Mouse (Mus musculus): ENCODE results near the gene Cdkl2. TPM values are rescaled to one million over a fixed set of nuclear protein-coding genes. Genes with fewer than 3 reads are reported as not detected.
A peak's percentile ranks its signal among the peaks of the same experiment; 100 is the strongest.

The Cdkl2 gene
- polyA plus RNA-seq, 1 experiment from 2014 or later, result 2.2 TPM

DNA sequence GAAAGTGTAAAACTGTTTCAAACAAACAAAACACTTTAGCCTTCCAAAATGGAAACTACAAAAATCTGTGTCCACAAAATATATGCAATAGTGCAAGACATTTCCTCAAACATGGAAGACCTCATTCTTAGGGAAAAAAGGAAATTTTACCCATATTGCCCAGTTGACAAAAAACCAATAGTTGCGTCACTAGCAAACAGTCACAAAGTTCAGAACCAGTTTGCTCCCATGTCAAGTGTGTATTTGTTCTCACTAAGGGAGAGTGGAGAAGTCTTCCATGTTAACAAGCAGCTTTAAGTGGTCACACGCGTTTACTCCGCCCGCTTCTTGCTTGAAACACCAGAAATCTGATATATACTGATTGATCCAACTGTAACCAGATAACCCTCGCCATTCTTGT lies 9.2 kb upstream of the Cdkl2 start:
- 90% methylated on average over 6 of the region's 6 CpGs for WGBS
- no peaks in the 10 kb centered on the region for H3K27me3 ChIP-seq (ENCODE audit: insufficient read depth, low read length)
- H3K9me3 ChIP-seq (replicated peaks; ENCODE audit: low read length), result no peaks in the 10 kb centered on the region
- peaks cover 35% of the 10 kb centered on the region for H3K36me3 ChIP-seq (ENCODE audit: insufficient read depth, low read length)
- no peak overlapping the region for H3K4me2 ChIP-seq (ENCODE audit: low read length)
- no peak for ATAC-seq (replicated peaks; ENCODE audit: low FRiP score, low read depth)
- H3K4me3 ChIP-seq (replicated peaks; ENCODE audit: low read depth, low read length), result no peak overlapping the region
- no peak for DNase-seq (ENCODE audit: low spot score)
- no peaks in the 10 kb centered on the region for H3K4me1 ChIP-seq (replicated peaks; ENCODE audit: insufficient read depth, low read length)
- no peak overlapping the region for H3K9ac ChIP-seq (ENCODE audit: low read depth, low read length)
- no peak for TF ChIP-seq CTCF (IDR thresholded peaks at IDR 0.05; ENCODE audit: low read depth)
- H3K27ac ChIP-seq, result no peak overlapping the region

DNA sequence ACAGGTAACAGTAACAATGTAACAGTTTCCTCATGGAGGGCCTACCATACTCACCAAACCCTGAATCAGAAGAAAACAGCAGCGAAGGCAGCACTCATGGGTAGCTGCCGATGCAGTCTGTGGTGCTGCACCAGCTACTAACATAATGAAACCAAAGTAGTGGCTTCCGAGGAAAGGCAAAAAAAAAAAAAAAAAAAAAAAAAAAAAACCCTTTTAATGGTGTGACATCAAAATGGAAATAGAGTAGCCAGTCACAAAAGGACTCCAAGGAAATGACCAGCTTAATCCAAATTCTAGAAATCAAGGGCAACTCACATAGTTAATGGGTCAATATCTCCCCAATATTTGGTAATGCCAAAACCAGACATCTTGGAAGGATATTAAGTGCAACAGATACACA lies 6.7 kb upstream of the Cdkl2 start:
- Histone ChIP-seq H3K4me1 (replicated peaks; ENCODE audit: insufficient read depth, low read length) (no peaks in the 10 kb centered on the region), H3K9ac (ENCODE audit: low read depth, low read length) (no peak overlapping the region), H3K36me3 (ENCODE audit: insufficient read depth, low read length) (peaks cover 20% of the 10 kb centered on the region; the same call in 1 of the 2 replicates), H3K27ac (no peak overlapping the region), H3K4me2 (ENCODE audit: low read length) (no peak overlapping the region), H3K9me3 (replicated peaks; ENCODE audit: low read length) (no peaks in the 10 kb centered on the region), H3K27me3 (ENCODE audit: insufficient read depth, low read length) (no peaks in the 10 kb centered on the region), H3K4me3 (replicated peaks; ENCODE audit: low read depth, low read length) (no peak overlapping the region)
- WGBS, result 90% methylated on average over 3 of the region's 3 CpGs
- TF ChIP-seq CTCF (IDR thresholded peaks at IDR 0.05; ENCODE audit: low read depth), result no peak
- ATAC-seq (replicated peaks; ENCODE audit: low FRiP score, low read depth) (no peak), DNase-seq (ENCODE audit: low spot score) (no peak)

DNA sequence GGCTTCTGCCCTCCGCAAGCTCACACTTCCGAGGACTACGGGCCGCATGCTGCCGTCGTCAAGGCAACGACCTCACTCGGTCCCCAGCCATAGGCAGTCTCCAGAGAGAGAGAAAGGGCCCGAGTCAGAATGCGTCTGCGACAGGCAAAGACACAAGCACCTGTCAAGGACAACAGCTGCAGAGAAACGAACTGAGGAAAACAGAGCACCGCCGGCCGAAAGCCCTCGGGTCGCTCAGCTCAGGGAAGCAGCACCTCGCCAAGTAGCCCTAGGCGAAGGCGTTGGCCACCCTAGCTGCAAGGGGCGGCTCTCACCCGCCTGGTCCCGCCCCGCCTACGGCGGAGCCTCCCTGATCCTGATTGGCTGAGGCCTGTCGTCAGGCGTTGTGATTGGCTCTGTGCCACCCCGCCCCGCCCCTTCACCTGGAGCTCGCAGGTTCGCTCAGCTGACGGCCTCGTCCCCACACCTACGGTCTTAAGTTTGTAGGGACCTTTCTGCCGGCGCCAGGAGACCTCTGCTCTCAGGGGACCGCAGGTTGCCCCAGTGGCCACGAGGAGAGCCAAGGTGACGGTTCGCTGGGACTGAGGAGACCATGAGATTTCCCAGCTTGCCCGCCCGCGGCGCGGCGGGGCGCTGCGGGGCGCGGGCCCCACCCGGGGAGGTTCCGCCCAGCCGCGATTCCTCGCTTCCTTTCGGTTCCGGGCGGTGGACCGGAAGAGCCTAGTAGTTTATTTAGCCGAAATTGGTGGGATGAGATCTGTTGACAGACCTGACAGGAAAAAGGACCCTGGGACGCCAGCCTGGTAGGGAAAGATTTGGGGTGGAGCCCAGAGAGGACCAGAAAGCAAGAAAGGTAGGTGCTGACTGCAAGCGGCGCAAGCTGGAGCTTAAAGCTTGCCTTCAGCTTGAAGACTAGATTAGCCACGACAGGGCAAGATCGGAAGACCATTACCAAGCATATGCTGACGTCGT lies 1.0 kb downstream of the Cdkl2 start:
- H3K9ac ChIP-seq (ENCODE audit: low read depth, low read length), result peak overlapping the region; percentile 70
- H3K27me3 ChIP-seq (ENCODE audit: insufficient read depth, low read length), result no peaks in the 10 kb centered on the region
- TF ChIP-seq CTCF (IDR thresholded peaks at IDR 0.05; ENCODE audit: low read depth), result no peak
- WGBS, result under 1% methylated on average over 68 of the region's 68 CpGs
- no peaks in the 10 kb centered on the region for H3K4me1 ChIP-seq (replicated peaks; ENCODE audit: insufficient read depth, low read length)
- H3K36me3 ChIP-seq (ENCODE audit: insufficient read depth, low read length), result no peaks in the 10 kb centered on the region
- H3K27ac ChIP-seq, result peak overlapping the region; percentile 56; the same call in 1 of the 2 replicates
- H3K4me3 ChIP-seq (replicated peaks; ENCODE audit: low read depth, low read length), result peak overlapping the region; percentile 70
- DNase-seq (ENCODE audit: low spot score) (peak; percentile 88), ATAC-seq (replicated peaks; ENCODE audit: low FRiP score, low read depth) (peak; percentile 99)
- H3K4me2 ChIP-seq (ENCODE audit: low read length), result peak overlapping the region; percentile 96
- H3K9me3 ChIP-seq (replicated peaks; ENCODE audit: low read length), result no peaks in the 10 kb centered on the region

DNA sequence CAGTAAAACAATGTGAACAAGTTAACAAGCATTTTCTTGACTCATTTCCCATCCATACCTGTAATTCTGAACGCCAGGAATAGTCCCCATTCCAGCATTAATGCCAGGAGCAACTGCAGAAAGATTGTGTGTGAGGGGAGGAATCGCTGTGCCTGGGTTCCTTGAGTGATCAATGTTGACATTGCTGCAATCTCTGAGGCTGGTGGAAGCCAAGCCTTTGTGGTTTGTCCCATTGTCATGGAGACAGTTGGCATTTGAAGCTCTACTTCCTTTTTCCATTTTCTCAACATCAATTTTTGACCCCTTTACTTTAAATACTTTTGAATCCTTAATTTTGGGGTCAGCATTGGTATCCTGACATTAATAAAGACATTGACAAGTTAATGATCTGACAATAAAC lies 23.7 kb downstream of the Cdkl2 start:
- Histone ChIP-seq H3K4me3 (replicated peaks; ENCODE audit: low read depth, low read length) (no peak overlapping the region), H3K27me3 (ENCODE audit: insufficient read depth, low read length) (no peaks in the 10 kb centered on the region), H3K4me2 (ENCODE audit: low read length) (no peak overlapping the region), H3K36me3 (ENCODE audit: insufficient read depth, low read length) (no peaks in the 10 kb centered on the region), H3K4me1 (replicated peaks; ENCODE audit: insufficient read depth, low read length) (no peaks in the 10 kb centered on the region), H3K27ac (no peak overlapping the region), H3K9me3 (replicated peaks; ENCODE audit: low read length) (no peaks in the 10 kb centered on the region), H3K9ac (ENCODE audit: low read depth, low read length) (no peak overlapping the region)
- WGBS, result 63% methylated on average over 2 of the region's 2 CpGs
- no peak for TF ChIP-seq CTCF (IDR thresholded peaks at IDR 0.05; ENCODE audit: low read depth)
- DNase-seq (ENCODE audit: low spot score) (no peak), ATAC-seq (replicated peaks; ENCODE audit: low FRiP score, low read depth) (no peak)

DNA sequence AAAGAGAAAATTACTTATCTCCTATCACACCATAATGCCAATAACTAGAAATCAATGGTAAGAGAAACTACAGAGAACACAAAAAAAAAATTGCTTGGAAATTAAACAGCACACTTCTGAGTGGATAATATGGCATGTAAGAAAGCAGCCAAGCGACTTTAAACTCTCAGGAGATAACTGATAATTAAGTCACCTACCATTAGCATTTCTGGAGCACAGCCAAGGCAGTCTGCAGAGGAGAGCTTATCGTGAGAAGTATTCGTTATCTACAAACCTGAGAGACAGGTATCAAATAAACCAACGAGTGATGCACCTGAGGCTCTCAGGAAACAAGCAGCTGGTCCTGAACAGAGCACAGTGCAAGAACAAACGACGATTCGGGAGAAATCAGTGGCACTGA lies 31.9 kb downstream of the Cdkl2 start:
- Histone ChIP-seq H3K27me3 (ENCODE audit: insufficient read depth, low read length) (no peaks in the 10 kb centered on the region), H3K36me3 (ENCODE audit: insufficient read depth, low read length) (no peaks in the 10 kb centered on the region), H3K4me3 (replicated peaks; ENCODE audit: low read depth, low read length) (no peak overlapping the region), H3K27ac (no peak overlapping the region), H3K4me2 (ENCODE audit: low read length) (no peak overlapping the region), H3K9ac (ENCODE audit: low read depth, low read length) (no peak overlapping the region), H3K9me3 (replicated peaks; ENCODE audit: low read length) (no peaks in the 10 kb centered on the region), H3K4me1 (replicated peaks; ENCODE audit: insufficient read depth, low read length) (no peaks in the 10 kb centered on the region)
- no peak for TF ChIP-seq CTCF (IDR thresholded peaks at IDR 0.05; ENCODE audit: low read depth)
- WGBS, result 71% methylated on average over 7 of the region's 7 CpGs
- ATAC-seq (replicated peaks; ENCODE audit: low FRiP score, low read depth), result no peak
- no peak for DNase-seq (ENCODE audit: low spot score)

DNA sequence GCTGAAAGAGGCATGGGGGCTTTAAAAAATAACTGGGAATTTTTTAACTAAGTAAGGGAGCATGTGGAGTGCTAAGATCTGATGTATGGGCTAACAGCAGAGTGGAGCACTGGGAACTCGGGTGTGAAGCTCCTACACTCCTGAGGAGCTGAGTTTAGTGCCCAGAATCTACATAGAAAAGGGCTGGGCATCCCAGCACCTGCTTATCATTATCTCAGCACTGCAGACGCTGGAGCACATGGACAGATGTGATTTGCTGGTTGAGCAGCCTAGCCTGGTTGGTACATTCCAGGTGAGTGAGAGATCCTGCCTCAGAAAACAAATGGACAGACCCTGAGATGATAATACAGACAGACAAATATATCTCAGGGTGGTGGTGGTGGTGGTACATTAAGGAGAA lies 33.9 kb downstream of the Cdkl2 start:
- 32% methylated on average over 2 of the region's 2 CpGs for WGBS
- ATAC-seq (replicated peaks; ENCODE audit: low FRiP score, low read depth), result no peak

More for the DNA sequence above, 33.9 kb downstream of the Cdkl2 start:
- Histone ChIP-seq H3K9ac (ENCODE audit: low read depth, low read length) (no peak overlapping the region), H3K36me3 (ENCODE audit: insufficient read depth, low read length) (no peaks in the 10 kb centered on the region), H3K4me2 (ENCODE audit: low read length) (no peak overlapping the region), H3K27me3 (ENCODE audit: insufficient read depth, low read length) (no peaks in the 10 kb centered on the region), H3K4me3 (replicated peaks; ENCODE audit: low read depth, low read length) (no peak overlapping the region), H3K27ac (no peak overlapping the region), H3K4me1 (replicated peaks; ENCODE audit: insufficient read depth, low read length) (no peaks in the 10 kb centered on the region), H3K9me3 (replicated peaks; ENCODE audit: low read length) (no peaks in the 10 kb centered on the region)
- no peak for DNase-seq (ENCODE audit: low spot score)
- no peak for TF ChIP-seq CTCF (IDR thresholded peaks at IDR 0.05; ENCODE audit: low read depth)

Data from kidney, postnatal 0 days (tissue).